Mouse (Mus musculus) gastrocnemius, postnatal 14 days (tissue): ENCODE measurements around the gene Rasa3. TPM values are rescaled to one million over a fixed set of nuclear protein-coding genes. Genes with fewer than 3 reads are reported as not detected.

Source experiments
- DNase-seq: peaks from one replicate; pipeline ENCODE4 v3.0.0; 2021; ENCODE audit warnings: mixed read lengths
- intact Hi-C: fragments of 180-260 bp; cut with DNase I; formaldehyde crosslinking; loops from one replicate; pipeline ENCODE4 v1.15.1; 2025; ENCODE audit warnings: low total_unique reads
- total RNA-seq, 2 experiments: library from RNA; stranded (reverse); gene quantifications; 2 replicates each; pipeline ENCODE4 v1.2.3; 2021

The Rasa3 gene
- total RNA-seq, 2 experiments from 2014 or later = 18.5 to 18.8 TPM

DNA sequence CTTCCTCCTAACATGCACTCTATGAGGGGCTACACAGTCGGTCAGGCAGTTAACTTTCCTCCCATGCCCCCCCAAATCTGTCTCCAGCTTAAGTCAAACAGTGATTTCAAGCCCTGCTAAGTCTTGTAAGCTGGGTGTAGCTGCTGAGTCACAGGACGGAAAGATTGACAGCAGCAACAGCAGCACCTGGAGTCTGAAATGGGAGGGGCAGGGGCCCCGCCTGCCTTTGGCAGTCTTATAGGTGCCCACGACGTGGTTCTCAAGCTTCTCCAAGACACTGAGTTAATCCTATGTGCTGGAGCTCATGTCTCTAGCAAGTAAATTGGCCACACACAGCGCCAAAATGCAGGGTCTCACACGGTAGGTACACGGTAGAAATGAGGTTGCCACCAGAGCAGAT, 84.1 kb downstream of the Rasa3 start:
- intact Hi-C loops = no loop called here
- no peak for DNase-seq

DNA sequence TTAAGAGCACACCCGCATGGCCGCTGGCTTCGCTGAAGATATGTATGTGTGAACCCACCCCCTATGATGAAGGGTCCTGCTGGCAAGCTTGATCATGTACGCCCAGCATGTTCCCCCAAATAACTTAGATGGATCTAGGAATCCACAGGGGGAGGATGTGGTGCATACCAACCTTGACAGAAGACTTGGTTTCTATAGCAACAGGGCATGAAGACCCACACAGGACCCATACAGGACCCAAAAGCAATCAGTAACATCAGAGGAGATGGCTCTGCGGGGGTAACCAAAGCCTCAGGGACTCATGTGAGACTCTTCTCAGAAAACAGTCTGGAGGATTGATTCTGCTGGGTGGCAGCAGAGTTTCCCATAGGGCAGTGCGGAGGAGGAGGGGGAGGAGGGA, 86.2 kb downstream of the Rasa3 start:
- no peak for DNase-seq

DNA sequence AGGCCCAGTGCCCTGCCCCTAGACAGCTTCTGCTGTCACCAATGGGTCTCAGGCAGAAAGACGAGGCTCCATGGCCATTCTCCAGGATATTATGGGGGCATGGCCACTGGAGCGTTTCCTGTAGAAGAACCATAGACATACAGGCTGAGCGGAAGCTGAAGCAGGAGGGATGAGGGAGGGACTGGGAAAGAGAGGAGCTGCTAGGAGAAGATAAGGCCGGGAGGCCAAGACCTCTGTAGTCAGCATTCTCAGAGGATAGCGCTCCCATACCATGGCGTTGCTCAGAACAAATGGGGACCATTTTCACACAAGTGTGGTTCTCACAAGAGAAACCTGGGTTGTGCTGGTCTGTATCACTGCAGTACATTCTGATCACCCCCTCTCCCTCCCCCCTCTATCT, 88.3 kb downstream of the Rasa3 start:
- DNase-seq = no peak
- intact Hi-C loops = no loop called here

More for the DNA sequence above, 86.2 kb downstream of the Rasa3 start:
- intact Hi-C loops = no loop called here

DNA sequence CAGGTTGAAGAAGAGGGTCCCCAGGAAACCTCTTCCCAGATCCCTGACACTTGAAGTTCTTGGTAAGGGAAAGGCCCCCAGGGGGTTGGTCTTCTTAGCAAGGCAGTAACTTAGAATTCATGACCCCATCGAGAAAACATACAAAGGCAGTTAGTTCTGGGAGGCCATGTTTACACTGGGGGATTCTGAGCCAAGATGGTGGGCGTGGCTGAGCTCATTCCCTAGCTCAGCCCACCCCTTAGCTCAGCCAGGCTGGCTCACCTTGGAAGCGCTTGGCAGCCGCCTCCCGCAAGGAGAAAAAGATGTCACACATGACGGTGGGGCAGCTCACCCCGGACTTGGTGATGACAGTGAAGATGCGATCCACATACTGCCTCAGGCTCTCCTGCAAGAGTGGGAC, 92.8 kb downstream of the Rasa3 start:
- no peak for DNase-seq
- intact Hi-C loops = no loop called here

DNA sequence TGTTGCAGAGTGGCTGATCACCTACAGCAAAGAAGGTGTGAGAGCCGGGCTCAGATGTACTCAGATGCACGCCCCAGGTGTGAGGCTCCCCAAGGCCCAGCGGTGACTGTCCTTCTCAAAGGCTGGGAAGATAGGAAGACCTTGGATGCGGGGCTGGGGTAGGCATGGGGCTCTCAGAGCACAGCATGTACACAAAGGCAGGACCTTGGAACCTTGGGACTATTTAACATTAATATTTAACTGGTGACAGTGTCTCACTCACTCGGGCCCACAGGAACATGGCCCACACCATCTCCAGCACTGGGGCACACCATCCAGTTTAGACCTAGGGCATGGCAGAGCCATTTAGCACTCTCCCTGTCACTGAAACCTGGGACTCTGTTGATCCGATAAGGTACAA, 99.5 kb downstream of the Rasa3 start:
- no peak for DNase-seq
- intact Hi-C loops = no loop called here

DNA sequence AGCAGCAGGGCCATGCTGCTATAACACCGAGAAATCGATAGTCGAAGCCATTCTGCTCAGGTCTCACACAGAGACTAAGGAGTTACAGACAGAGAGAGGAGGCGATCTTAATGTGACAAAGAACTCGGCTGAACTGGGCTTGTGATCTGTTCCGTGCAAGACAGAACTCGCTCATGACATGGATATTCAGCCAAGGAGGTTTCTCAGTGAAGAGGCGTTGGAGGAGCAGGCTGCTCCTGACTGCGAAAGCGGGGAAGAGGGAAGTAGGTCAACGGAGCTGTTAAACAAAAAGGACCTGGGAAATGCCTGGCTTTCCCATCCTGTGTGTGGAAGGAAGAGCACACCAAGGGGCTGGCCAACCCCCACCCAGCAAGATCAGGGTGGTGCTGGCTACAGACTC, 105.4 kb downstream of the Rasa3 start:
- DNase-seq = no peak
- intact Hi-C loops = no loop called here

DNA sequence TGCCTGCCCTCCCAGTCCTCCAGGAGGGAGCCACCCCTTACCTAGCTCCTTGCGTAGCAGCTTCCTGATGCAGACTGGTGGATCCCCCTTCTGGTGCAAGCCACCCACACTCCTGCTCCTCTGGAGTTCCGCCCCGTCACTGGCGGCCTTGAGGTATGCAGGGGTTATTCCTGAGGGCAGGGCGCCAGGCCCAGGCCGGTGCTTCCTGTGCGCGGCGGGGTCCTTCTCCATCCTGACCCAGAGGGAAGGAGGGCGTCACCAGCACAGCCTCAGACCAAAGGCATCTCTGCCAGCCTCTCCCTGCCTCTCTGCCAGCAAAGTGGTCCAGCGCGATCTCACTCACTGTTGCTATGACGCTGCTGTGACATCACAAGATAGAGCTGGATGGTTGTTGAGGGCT, 115.3 kb downstream of the Rasa3 start, which contains the start of gene 1700029H14Rik:
Gene 1700029H14Rik (minus strand): TSS at position 344 of the 400 bp plus-strand sequence.
- intact Hi-C loops = no loop called here
- DNase-seq = peak; percentile 41

DNA sequence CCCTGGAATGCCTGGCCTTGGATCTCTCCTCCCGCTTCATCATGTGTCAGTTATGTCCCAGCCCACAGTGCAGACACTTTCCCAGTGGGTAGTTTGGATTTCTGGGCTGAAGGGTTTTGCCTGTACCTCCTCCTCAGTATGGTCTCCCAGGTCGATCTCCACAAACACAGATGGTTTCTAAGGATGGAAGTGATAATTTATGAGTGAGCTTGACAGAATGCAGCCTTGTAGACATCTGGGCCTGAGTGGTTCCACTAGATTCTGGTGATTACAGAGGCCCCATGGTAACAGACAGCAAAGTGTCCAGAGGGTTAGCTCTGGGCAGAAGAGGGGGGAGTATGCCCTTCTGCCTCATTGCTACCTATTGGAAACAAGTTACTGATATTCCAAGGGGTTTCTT, 119.9 kb downstream of the Rasa3 start:
- DNase-seq = no peak
- intact Hi-C loops = no loop called here

DNA sequence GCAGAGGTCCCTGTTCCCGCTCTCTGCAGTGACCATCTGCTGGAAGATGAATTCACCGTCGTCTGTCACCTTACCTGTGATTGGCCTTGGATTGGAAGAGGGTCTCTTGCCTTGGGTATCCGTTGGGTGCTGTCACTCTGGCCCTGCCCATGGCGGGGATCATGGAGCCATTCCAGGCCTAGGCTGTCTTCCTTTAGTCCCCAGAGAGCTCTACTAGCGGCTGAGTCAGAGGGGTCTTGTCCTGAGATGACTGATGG, 125.9 kb downstream of the Rasa3 start:
- DNase-seq = no peak
- intact Hi-C loops = loop anchor here (5.0 kb wide), 2 partner anchors 94 to 176 kb away; no protein-coding TSS in a partner anchor

DNA sequence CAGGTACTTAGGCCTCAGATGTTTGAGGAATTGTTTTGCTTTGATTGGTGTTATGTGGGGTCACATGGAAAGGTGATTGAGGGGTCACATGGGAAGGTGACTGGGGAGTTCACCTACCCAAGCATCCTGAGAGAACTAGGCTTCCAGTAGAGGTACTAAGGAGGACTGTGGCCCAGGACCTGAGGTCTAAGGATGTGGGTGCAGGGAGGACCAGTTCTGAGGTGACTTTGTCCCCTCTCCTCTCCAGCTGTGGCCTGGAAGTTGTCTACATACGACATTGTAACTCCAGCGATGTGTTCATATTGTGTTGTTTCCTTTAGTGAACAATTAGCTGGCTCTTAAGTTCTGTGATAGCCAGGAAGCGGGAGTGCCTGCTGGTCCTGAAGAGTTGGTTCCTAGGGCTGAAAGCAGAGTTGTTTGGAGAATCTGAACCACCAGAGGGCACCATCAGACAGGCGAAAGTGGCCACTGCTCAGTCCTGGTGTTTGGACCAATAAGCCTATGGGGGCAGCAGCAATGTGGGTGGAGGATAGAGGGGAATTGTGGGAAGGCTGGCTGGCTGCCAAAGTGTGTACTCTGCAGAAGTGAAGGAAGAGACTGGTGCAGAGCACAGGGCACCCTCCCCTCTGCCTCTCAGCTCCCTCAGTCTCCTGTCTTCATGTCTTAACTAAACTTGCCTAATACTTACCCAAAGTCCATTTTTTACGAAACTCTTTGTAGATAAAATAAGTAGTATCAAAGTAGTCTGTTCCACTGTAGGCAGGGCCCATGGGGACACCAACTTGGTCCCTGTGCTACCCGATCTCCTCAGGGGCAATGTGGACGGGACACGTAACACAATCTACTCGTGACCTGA, 126.5 kb downstream of the Rasa3 start:
- intact Hi-C loops = loop anchor here (5.0 kb wide), 2 partner anchors 94 to 176 kb away; no protein-coding TSS in a partner anchor

DNA sequence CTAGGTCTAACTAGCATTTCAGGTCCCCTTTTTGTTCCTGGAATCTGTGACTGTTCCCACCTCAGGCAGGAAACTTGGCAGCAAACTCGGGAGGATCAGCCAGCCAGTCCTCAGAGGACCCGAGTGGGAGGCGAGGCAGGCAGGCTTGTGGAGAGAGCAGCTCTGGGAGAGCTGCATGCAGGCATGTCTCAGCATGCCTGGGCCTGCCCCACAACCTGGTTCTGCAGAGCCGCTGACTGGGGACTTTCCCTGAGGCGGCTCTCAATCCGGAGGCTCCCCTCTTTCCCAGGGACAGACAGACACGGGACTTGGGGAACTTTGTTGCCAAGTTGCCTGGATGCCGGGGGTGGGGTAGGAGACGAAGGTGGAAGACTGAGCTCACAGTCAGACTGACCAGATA, 128.6 kb downstream of the Rasa3 start:
- intact Hi-C loops = no loop called here
- peak; percentile 75 for DNase-seq

More for the DNA sequence above, 126.5 kb downstream of the Rasa3 start:
- DNase-seq = peak; percentile 91

DNA sequence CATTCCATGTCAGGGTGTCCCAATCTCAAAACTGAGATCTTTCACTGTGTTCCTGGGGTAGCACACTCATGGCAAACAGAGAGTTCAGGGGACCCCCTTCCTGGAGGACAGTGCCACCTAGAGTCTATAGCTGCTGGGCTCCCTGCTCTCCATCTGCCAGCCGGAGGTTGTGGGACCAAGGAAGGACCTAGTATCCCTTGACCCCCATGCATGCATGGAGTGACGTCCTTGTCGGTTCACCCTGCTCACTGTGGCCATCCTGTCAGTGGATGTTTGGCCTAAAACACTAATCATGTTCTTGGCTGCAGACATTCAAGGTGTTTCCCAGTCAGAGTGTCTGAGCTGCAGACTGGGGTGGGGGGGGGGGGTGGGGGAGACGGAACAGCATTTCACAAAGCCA, 129.2 kb downstream of the Rasa3 start:
- intact Hi-C loops = no loop called here
- peak; percentile 39 for DNase-seq

DNA sequence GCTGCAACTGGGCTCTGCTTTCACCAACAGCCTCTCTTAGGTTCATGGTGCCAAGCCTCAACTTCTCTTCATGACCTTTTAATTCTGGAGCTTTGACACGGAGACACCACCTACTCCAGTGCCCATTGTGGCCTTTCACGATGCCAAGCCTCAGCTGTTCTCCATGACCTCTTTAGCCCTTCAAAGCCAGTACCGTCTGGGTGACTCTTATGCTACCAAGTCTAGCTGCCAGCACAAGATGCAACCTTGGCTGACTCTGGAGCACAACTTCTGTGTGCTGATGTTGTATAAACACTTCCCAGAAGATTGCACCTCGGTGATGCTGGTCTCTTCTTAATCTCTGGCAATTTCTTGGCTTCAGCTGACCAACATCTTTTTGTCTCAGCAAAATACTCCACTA, 131.0 kb downstream of the Rasa3 start:
- intact Hi-C loops = no loop called here
- no peak for DNase-seq

DNA sequence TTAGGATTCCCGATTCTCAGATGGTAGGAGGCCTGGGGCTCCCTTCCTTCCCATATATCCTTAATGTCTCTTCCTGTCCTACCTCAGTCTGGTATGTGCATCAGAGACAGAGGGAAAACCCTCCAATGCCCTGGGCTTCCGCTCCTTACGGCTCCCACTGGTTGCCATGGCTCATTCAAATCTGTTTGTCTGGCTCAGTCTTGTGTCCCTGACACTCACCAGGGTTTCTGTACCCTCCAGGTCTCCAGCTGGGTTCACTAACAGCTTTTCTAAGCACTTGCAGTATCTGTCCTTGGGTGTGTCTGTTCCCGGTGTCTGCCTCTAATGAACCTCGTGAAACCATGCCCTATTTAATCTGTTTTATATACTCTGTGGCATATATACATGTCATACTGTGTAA, 135.9 kb downstream of the Rasa3 start:
- DNase-seq = no peak
- intact Hi-C loops = no loop called here

DNA sequence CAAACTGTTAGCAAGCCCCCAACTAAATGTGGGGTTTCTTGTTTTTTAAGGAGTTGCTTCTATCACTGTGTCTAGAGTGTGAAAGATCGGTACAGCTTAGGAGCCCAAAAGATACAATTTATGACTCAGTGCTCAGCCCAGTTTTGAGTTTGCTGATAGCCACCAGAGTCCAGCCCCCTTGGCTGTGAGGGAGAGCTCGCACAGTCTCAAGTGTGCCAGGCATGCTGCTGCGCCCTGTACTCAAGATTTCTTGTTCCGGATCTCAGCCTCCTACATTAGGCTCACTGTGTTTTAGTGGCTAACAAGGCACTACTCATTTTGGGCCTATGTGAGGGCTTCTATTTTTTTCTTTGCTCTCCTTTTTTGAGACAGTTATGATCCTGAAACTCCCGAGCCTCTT, 137.3 kb downstream of the Rasa3 start:
- no peak for DNase-seq
- intact Hi-C loops = no loop called here

DNA sequence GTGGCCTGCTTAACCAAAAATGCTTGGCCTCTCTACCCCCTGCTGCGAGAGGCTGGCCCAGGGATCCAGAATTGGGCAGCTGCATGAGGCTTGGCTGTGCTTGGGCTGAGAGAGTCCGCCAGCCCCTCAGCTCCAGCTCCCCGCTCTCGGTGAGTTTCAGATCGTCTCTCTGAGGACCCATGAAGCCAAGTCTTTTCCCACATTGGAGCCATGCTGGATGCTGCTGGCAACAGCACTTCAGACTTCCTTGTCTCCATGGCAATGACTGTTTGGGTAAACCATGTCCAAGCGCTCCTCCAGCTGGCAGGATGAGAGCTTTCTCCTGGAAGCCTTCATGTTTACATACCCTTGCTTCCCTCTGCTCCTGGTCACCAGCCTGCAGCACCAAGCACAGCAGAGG, 138.6 kb downstream of the Rasa3 start:
- intact Hi-C loops = no loop called here
- DNase-seq = peak; percentile 57

DNA sequence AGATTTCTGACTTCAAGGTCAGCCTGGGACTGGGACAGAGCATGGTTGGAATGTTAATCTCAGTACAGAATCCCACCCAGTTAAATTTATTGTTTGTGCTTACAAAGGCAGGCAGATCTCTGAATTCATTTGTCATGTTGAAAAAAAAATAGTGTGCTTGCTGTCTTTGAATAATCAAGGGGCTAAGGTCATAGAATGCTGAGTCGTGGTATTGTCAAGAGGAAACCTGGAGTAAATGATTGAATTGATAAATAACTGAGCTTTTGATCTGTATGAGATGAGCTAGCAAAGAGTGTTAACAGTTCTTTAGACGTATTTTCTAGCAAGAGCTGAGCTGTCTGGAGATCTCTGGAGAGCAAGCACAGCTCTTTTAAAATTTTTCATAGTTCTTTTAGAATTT, 140.3 kb downstream of the Rasa3 start:
- no peak for DNase-seq
- intact Hi-C loops = no loop called here

DNA sequence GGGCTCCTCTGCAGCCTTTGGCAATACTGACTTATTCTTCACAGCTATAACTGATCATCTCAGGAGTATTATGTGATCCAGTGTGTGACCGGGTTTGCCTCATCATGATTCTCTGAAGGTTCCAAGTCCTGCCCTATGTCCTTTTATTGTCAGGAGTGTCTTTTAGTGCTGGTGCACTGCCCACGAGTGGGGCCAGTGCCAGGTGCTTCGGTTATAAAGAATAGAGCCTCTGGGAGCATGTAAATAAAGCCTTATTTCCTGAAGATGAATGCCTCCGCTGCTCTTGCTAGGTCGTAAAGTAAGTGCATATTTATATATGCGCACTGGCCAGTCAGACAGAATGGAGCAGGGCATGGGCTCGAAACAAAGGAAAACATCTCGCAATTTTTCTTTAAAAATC, 144.3 kb downstream of the Rasa3 start:
- DNase-seq = no peak
- intact Hi-C loops = no loop called here

DNA sequence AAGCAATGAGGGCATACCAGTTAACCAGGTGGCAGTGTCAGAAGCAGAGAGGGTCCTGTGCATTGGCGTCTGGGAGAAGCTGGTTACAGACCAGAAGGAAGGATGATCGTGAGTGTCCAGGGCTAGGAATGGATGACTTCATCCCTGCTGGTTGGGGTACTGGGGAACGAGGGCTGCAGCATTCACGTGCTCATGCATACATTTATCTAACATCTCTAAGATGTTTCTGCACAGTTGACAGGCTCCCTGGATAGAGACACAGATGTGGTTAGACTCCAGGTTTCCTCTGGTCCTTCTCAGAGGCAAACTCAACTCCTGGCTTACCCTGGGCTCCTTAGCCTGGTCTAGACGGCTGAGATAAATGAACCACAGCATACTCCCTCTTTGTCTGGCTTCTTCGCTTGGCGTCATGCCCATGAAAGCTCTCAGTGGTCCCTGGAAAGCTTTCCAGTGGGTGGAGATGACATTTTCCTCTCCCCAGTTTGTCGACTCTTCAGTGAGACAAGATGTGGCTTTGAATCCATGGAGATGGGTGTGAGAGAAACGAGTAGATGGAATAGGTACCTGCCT, 145.7 kb downstream of the Rasa3 start:
- intact Hi-C loops = no loop called here
- DNase-seq = no peak

DNA sequence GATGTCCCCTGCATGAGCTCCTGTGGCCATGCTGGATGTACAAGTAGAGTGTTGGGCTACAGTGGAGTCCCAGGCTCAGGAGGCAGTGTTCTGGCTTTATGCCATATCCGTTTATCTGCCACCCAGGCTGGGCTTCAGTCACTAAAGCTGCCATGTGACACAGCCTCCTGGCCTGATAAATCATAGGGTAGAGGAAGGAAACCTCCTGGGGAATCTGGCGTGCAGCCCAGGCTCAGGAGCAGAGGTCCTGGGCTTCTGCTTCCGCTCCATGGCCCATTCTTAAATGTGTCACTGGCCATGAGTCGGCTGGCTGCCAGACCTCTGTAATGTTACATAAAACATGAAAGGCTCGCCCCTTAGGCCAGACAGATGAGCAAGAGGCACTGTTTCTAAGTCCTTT, 146.5 kb downstream of the Rasa3 start:
- peak; percentile 86 for DNase-seq
- intact Hi-C loops = no loop called here

DNA sequence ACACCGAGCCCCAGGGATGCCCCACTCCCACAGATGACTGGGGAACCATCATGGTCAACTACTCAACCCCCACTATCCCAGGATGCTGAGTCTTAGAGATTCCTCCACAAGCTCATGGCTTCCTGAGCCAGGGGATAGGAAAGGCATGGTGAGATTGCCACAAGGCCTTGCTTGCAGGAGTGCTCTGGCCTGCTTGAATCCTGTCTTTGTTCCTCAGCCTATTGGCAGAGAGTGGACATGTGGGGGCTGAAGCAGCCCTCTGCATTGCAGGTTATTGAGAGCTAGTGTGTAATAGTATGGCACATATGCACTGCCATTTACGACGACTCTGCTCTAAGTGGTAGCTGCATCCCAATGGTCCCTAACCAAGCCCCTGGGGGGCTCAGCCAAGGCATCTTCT, 147.0 kb downstream of the Rasa3 start:
- no peak for DNase-seq
- intact Hi-C loops = no loop called here
